Comparison of ENCODE assay signal across 8 mouse cellular contexts in genomic region chr7:25816241-25816919, GRCm38 (mm10). TPM values are rescaled to one million over a fixed set of nuclear protein-coding genes. Genes with fewer than 3 reads are reported as not detected.
DNase-seq lines count a peak whose midpoint lies in the region; ATAC-seq and TF ChIP-seq lines count a peak whose summit lies in the region.

Gene Cyp2s1 (minus strand): TSS chr7:25816913.

- no peak for TF ChIP-seq CTCF in olfactory bulb, adult 2 months (IDR thresholded peaks at IDR 0.05; ENCODE audit: insufficient read depth, low read depth, low read length)

- peaks cover 41% of the 10 kb centered on the region for H3K27me3 ChIP-seq in forebrain, embryonic 13.5 days
- peaks cover 42% of the 10 kb centered on the region for H3K27me3 ChIP-seq in lung, embryonic 15.5 days

- under 1% methylated on average over 40 of the region's 40 CpGs for WGBS in forebrain, embryonic 13.5 days
- under 1% methylated on average over 40 of the region's 40 CpGs for WGBS in lung, embryonic 15.5 days
- 2% methylated on average over 40 of the region's 40 CpGs for WGBS in olfactory bulb, adult 2 months

- H3K4me3 ChIP-seq in ES-E14 (ENCODE audit: insufficient read depth in 1 of 2, low read depth in 1 of 2, low read length in 2 of 2, poor library complexity in 1 of 2, severe bottlenecking in 1 of 2): peak within 1 kb of the TSS; percentile 62 to 64
- peak within 1 kb of the TSS; percentile 45 for H3K4me3 ChIP-seq in forebrain, embryonic 13.5 days
- peak within 1 kb of the TSS; percentile 34 for H3K4me3 ChIP-seq in lung, embryonic 15.5 days
- H3K4me3 ChIP-seq in olfactory bulb, adult 2 months (ENCODE audit: insufficient read depth, low read depth, low read length): peak within 1 kb of the TSS; percentile 59

- peak; percentile 69 for DNase-seq in CD4-positive, CD25-positive, alpha-beta regulatory T cell, adult 2 months (ENCODE audit: low read depth, low spot score)
- DNase-seq in ES-E14 (ENCODE audit: low read depth, low spot score): peak; percentile 81
- peak; percentile 65 to 71 for DNase-seq in kidney, adult 8-10 months
- no peak for DNase-seq in frontal cortex, postnatal 14 days (ENCODE audit: low spot score in 2 of 2)
- no peak for DNase-seq in layer of hippocampus, adult 18-20 months (ENCODE audit: low spot score in 2 of 2)

- peak within 1 kb of the TSS; percentile 83 for H3K4me2 ChIP-seq in forebrain, embryonic 13.5 days
- peak within 1 kb of the TSS; percentile 70 for H3K4me2 ChIP-seq in lung, embryonic 15.5 days

- H3K27ac ChIP-seq in ES-E14 (ENCODE audit: insufficient read depth, low read depth, low read length, poor library complexity, severe bottlenecking): no peak within 1 kb of the TSS
- H3K27ac ChIP-seq in forebrain, embryonic 13.5 days: no peak within 1 kb of the TSS
- H3K27ac ChIP-seq in lung, embryonic 15.5 days: no peak within 1 kb of the TSS
- no peak within 1 kb of the TSS for H3K27ac ChIP-seq in olfactory bulb, adult 2 months (ENCODE audit: insufficient read depth, low read depth, low read length)

- peak within 1 kb of the TSS; percentile 23; the same call in 1 of the 2 replicates for H3K9ac ChIP-seq in ES-E14 (ENCODE audit: insufficient read depth, low read depth, low read length, poor library complexity, severe bottlenecking)
- peak within 1 kb of the TSS; percentile 66 for H3K9ac ChIP-seq in forebrain, embryonic 13.5 days
- H3K9ac ChIP-seq in lung, embryonic 15.5 days: 0 out of 2 replicates have a peak within 1 kb of the TSS, but pooled peaks have one; percentile 3

- no peak for TF ChIP-seq POLR2A in olfactory bulb, adult 2 months (IDR thresholded peaks at IDR 0.05; ENCODE audit: insufficient read depth, low read depth, low read length)

- no peaks in the 10 kb centered on the region for H3K9me3 ChIP-seq in ES-E14 (ENCODE audit: control insufficient read depth, insufficient read depth, low read depth, low read length)
- H3K9me3 ChIP-seq in forebrain, embryonic 13.5 days (replicated peaks): no peaks in the 10 kb centered on the region
- no peaks in the 10 kb centered on the region for H3K9me3 ChIP-seq in lung, embryonic 15.5 days

- ATAC-seq in forebrain, embryonic 13.5 days: peak; percentile 16; the same call in 1 of the 2 replicates
- peak; percentile 59; the same call in 1 of the 2 replicates for ATAC-seq in lung, embryonic 15.5 days (ENCODE audit: borderline replicate concordance, extremely low read depth, low FRiP score, low TSS enrichment)

- H3K36me3 ChIP-seq in ES-E14 (ENCODE audit: control insufficient read depth, insufficient read depth, low read length, poor library complexity, severe bottlenecking): no peaks in the 10 kb centered on the region
- H3K36me3 ChIP-seq in forebrain, embryonic 13.5 days (ENCODE audit: poor library complexity, severe bottlenecking): no peaks in the 10 kb centered on the region
- H3K36me3 ChIP-seq in lung, embryonic 15.5 days: no peaks in the 10 kb centered on the region

- H3K4me1 ChIP-seq in ES-E14 (ENCODE audit: control insufficient read depth in 2 of 2, insufficient read depth in 2 of 2, low read length in 2 of 2, poor library complexity in 1 of 2): peaks cover 2 to 15% of the 10 kb centered on the region in 2 experiments; a peak in 2 of 4 replicates
- H3K4me1 ChIP-seq in forebrain, embryonic 13.5 days: peaks cover 10% of the 10 kb centered on the region
- H3K4me1 ChIP-seq in lung, embryonic 15.5 days: peaks cover 12% of the 10 kb centered on the region
- peaks cover 21% of the 10 kb centered on the region for H3K4me1 ChIP-seq in olfactory bulb, adult 2 months (ENCODE audit: control insufficient read depth, insufficient read depth, low read length)

- in situ Hi-C loops in ES-E14 (cut with MboI; ENCODE audit: low sequenced_read_pairs in 2 of 2, unreplicated experiment in 2 of 2): no loop called here

TF ChIP-seq in ES-E14, 5 proteins besides CTCF, POLR2A, EP300 and RAD21:
- TF ChIP-seq ZNF384 (IDR thresholded peaks at IDR 0.05; ENCODE audit: low read depth, low read length): no peak
- TF ChIP-seq HCFC1 (IDR thresholded peaks at IDR 0.05; ENCODE audit: borderline replicate concordance, insufficient read depth, low read length): no peak
- TF ChIP-seq MAFK (IDR thresholded peaks at IDR 0.05; ENCODE audit: insufficient read depth, low read depth, low read length): no peak
- TF ChIP-seq ZC3H11A (IDR thresholded peaks at IDR 0.05; ENCODE audit: borderline replicate concordance, low read depth, low read length): no peak
- TF ChIP-seq CHD2 (IDR thresholded peaks at IDR 0.05; ENCODE audit: low read depth, low read length): 0 out of 2 replicates have a peak, but pooled peaks have one; percentile 54
TF ChIP-seq in ES-E14: peak in this region for 1.

RNA-seq across cellular contexts. Expression of gene Cyp2s1, which starts in this region (rescaled TPM):
- 11.2 and 12.9 TPM in 2 replicates for total RNA-seq in ES-E14 (2012; rRNA removed)
- 0.49 and 0.78 TPM in 2 replicates for polyA plus RNA-seq in forebrain, embryonic 13.5 days (2015; fragmentation: Nextera tagmentation; extraction: Ambion mirVana)
- polyA plus RNA-seq in lung, embryonic 15.5 days (2015; fragmentation: Nextera tagmentation; extraction: Ambion mirVana): 10.7 and 11.4 TPM in 2 replicates
- polyA plus RNA-seq in olfactory bulb, adult 2 months (2012; ENCODE audit: insufficient read depth, insufficient read length, low replicate concordance, missing spikeins): not detected in 2 replicates
- total RNA-seq in layer of hippocampus, adult 18-20 months (2021): 1 to 10 TPM; 1.6 to 1.7 TPM

Comparison
In these comparisons a context has a peak if more than half of its experiments do, and no peak if none do; other contexts are left out.
1. Peak in ATAC-seq, H3K4me3 ChIP-seq, H3K9ac ChIP-seq and H3K4me2 ChIP-seq in forebrain, embryonic 13.5 days; RNA of the gene not detected or under 1 TPM.
2. DNase-seq: peak in CD4-positive, CD25-positive, alpha-beta regulatory T cell, adult 2 months (single experiment), ES-E14 (single experiment) and kidney, adult 8-10 months (2 of 2); none in frontal cortex, postnatal 14 days (0 of 2) and layer of hippocampus, adult 18-20 months (0 of 2).
3. H3K9ac ChIP-seq: peak in every context shown above with its lines; median percentile 66 in forebrain, embryonic 13.5 days; 23 in ES-E14; 3 in lung, embryonic 15.5 days.
4. Peak in every context shown above with its lines, with median percentiles within 50 percentile points of each other: H3K4me3 ChIP-seq.